Mouse (Mus musculus) left cerebral cortex, adult 8-10 months (tissue): ENCODE data around the gene Ppp1r14c. TPM values are rescaled to one million over a fixed set of nuclear protein-coding genes. Genes with fewer than 3 reads are reported as not detected.
"Not testable (repeated sequence)": the region's sequence is repeated elsewhere in the genome, so short reads cannot be mapped to it uniquely, and the experiment has no call there.

Experiments
- DNase-seq, 2 experiments: peaks; one replicate each; pipeline ENCODE4 v3.0.0; 2022; ENCODE audit warnings: low spot score in 2 of 2
- microRNA-seq, 2 experiments: library from miRNA; unstranded; fragments of <30 nt; microRNA quantifications; one replicate each; pipeline ENCODE4 v1.2.0; 2022
- total RNA-seq, 4 experiments: library from RNA; stranded (reverse); gene quantifications; 2 replicates each; pipeline ENCODE4 v1.2.4; 2022

Gene Ppp1r14c
- total RNA-seq, 4 experiments from 2014 or later = 9.8 to 13.1 (median 11.1) TPM

DNA sequence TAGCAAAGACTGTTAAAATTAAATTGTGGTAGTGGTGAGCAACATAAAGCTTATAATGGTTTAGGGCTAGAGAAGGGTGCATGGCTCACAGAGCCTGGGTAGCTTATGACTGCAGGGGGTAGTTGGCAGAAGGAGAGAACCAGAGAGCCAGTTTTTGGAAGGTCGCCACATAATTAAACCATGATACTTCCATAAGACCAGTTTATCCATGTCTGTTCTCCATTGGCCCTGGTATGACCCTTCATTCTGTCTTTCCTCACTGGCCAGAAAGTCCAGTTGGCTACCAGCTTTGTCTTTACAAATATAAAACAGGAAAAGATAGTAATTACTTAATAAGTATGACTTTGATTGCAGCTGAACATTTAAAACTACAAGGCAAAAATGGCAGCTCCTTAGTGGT is 95.0 kb downstream of the Ppp1r14c start:
- DNase-seq = no peak

DNA sequence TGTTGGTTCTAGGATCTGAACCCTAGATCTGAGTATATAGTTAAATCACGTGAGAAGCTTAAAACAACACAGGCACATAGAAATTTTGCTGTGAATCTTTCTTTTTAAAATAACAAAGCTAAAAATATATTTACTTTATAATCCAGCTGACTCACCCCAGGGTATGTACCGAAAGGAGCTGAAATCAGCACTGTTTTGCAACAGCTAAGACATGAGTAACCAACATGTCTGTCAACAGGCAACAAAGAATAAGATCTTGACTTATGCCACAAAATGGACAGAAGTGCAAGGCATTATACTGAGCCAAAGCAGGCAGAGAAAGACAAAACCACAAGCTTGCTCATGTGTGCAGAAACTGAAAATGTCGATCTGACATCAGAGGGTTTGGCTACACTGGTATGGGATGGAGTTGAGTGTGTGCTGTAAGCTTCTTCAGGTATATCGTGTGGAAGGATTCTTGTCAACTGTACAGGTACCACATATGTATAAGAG is 100.3 kb downstream of the Ppp1r14c start:
- DNase-seq = no peak

DNA sequence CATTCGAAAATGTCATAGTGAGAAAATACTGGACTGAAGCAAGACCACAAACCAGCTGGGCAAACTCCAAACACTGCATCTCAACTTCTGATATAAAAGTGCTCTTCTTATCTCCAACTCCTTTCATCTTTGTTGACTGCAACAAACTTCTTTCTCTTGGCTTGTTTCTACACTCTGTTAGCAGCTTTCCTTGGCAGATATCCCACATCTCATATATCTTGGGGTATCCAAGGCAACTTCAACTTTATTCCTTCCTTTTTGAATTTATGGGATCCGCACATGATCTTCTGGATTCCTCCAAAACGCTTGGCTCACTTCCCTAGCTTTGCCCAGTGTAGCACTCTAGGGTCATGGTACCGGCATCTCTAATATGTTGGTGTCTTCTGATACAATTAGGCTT is 102.7 kb downstream of the Ppp1r14c start:
- no peak for DNase-seq

DNA sequence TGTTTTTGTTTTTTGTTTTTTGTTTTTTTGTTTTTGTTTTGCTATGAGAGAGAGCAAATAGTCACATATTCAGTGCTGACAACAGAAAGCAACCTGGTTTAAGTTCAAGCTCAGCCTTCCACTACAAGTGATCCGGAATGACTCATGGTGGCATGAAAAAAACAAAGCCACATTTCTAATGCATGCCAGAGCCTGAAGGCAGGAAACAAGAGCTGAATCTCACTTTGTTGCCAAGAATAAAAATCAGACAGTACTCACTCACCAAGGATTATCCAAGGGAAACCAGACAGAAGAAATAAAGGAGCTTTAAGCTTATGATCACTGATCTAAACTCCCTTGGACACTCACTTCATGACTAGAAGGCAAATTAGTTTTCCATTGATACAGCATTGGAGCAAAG is 110.8 kb downstream of the Ppp1r14c start:
- DNase-seq = no peak

DNA sequence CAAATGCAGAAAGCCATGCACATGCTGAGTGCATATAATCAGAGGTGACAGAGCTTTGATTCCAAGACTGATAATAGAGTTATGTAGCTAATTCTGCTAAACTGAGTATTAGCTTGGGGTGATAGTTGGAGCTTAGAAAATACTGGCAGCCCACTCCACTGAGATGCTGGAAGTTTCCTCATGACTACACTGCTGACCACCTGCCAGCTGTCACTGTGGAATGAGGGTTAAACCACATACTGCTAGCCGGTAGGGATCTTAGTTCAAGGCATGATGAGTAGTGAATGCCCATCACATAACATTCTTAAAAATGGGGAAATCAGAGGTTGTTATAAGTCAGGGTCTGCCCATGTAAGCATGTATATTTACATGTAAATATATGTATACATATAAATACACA is 113.9 kb downstream of the Ppp1r14c start:
- DNase-seq = no peak

DNA sequence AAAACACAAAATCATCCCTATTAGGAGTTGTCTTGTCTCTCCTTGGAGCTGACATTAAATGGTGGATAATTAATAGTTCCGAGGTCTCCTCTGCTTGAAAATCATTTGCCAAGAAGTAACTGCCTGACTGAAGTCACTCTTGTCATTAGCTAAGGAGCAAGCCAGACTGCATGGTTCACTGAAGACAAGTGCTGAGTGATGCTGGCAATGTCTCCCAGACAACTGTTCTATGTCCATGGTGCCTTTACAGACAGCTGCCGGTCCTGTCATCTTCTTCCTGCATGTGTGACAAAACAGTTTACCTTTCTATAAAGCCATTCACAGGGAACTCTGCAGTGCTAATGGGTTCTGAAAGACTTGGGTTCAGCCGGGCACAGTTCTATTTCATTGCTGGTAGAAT is 124.2 kb downstream of the Ppp1r14c start:
- DNase-seq = no peak

DNA sequence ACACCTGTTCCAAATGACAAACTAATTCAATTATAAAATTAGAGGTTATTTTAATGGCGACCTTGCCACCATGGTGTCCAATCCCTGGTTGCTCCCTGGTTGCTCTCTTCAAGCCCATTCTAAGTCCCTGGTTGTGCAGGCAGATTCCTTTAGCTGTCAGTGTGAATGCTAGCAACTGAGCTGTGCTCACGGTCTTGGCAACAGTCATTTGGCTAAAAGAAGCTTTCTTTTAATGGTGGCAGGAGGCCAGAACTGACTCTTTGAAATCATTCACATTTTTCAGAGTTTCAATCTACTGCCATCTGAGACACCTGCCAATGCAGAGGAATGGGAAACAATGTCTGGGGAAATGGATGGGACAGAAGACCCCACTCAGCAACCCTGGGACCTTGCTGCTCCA is 130.9 kb downstream of the Ppp1r14c start:
- DNase-seq = no peak

DNA sequence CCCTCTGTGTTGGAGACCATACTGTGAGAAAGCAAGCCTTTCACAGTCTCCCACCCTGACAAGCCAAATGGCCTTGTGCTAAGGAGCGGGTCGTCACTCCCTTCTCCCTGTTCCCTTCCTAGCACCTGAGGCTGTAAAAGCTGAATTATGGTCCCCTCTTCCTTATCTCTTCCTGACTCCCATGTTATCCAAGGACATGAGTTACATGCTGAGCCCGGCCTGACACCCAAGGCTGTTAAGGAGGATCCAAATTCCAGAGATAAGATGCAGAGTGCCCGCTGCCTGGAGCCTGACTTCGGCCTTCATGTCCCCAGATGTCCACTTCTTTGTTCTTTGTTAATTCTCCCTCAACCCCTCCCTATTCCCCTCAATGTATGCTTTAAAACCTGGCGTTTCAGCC is 135.0 kb downstream of the Ppp1r14c start:
- DNase-seq = not testable (repeated sequence)

DNA sequence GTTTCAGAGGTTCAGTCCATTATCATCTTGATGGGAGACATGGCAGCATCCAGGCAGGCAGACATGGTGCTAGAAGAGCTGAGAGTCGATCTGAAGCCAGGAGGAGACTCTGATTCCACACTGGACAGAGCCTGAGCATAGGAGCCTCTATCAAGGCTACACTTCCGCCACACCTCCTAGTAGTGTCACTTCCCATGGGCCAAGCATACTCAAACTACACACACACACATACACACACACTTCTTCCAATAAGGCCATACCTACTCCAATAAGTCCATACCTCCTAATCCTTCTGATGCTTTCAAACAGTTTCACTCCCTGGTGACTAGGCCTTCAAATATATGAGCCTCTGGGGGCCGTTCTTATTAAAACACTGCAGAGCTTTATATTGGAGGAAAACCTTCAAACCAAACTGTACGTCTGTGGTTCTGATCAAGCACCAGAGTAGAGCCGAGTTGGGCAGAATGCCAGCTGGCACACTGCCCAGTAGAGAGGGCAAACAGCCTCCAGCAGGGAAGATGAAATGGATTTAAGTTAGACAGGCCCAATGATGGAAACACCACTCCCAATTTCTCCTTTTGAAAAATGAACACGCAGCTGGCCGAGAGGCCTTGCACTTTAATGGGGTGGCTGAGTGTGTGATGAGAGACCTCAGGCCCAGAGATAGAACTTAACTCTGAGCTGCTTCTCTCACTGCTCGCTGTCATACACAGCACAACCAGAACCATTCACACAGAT is 141.8 kb downstream of the Ppp1r14c start:
- DNase-seq = peak; percentile 20 to 23

DNA sequence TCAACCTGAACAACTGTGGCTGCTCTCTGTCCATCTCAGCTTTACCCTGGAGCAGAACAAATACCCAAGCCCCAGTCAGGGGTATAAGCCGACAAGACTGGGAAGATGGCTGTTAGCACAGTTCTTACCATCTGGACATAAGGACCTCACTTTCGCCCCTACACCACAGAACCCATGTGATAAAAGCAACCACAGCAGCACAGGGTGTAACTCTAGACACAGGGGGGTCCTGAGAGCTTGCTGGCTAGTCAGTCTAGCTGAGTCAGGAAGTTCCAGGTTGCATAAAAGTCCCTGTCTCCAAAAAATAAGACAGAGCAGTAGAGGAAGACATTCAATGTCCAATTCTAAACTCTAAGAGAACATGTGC is 142.3 kb downstream of the Ppp1r14c start:
- no peak for DNase-seq

DNA sequence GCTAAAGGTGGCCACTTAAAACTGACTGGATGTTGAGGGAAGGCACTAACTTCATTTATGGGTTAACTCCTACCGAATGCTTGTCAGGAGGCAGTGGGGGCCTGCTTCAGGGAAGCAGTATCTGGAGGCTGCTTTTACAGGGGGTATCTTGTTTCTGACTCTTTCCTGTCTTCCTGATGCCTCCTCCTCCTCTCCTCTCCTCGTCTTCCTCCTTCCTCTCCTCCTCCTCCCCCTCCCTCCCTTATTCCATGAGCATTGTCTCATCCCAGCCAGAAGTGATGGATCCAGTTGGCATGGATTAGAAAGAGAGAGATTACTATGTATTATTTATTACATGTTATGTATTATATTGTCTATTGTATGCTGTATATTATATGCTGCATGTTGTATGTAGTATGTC is 142.9 kb downstream of the Ppp1r14c start:
- DNase-seq = no peak

DNA sequence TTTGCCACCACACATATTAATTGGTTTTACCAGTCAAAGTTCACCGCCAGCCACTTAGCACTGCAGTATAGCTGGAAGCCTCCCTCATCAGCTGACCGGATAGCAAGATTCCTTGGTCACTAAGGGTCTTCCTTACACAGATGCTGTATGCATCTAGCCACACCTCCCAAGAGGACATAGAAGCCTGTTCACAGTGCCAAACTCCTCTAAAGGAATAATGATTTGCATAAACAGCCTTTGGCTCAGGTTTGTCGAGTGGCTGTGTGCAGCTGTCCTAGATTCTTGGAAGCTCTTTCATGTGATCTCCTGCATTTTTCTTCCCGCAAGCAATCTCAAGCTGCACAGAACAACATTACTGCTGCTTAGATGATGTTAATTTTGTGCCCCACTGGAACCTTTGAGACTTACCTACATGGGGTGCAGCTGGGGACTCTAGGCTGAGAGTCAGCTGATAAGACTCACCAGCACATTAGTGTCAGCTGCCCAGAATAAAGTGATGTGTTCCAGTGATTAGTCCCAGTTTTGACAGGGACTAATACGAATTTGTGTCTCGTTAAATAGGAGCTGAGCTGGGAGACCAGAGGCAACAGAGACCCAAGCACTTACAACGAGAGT is 143.9 kb downstream of the Ppp1r14c start:
- DNase-seq = no peak

DNA sequence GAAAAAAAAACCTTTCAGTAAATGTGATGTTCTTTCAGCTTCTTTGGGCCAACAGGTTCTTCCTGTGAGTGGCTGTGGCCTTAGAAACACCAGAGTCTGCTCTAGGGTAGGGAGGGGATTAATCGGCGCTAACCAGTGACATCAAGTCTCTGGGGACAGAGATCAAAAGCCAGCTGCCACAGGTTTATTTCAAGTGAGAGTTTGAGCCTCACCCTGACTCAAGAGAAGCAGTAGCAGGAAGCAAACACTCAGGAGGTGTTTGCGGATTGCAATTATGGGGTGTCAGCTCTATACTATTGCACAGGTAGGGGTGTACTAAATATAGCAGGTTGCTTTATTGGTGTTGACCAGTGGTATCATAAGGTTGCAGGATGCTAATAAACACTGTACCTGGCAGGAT is 144.6 kb downstream of the Ppp1r14c start:
- DNase-seq = no peak

DNA sequence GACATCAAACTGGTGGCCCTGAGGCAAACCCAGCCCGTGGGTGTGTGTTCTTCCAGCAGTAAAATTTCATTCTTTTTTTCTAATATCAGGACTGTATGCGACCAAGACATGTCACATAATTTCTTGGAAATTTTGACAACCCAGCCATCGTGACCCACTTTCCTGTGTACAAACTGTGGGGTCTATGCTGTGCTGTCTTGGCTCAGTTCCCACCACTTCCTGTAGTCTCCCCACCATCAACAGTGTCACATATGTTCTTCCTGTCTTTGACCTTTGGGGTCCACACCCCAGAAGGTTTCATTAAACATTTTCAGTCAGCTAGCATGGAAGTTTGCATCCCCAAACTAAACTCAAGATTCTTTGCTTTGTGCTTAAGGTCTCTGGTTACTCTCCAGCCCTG is 145.5 kb downstream of the Ppp1r14c start:
- DNase-seq = no peak

DNA sequence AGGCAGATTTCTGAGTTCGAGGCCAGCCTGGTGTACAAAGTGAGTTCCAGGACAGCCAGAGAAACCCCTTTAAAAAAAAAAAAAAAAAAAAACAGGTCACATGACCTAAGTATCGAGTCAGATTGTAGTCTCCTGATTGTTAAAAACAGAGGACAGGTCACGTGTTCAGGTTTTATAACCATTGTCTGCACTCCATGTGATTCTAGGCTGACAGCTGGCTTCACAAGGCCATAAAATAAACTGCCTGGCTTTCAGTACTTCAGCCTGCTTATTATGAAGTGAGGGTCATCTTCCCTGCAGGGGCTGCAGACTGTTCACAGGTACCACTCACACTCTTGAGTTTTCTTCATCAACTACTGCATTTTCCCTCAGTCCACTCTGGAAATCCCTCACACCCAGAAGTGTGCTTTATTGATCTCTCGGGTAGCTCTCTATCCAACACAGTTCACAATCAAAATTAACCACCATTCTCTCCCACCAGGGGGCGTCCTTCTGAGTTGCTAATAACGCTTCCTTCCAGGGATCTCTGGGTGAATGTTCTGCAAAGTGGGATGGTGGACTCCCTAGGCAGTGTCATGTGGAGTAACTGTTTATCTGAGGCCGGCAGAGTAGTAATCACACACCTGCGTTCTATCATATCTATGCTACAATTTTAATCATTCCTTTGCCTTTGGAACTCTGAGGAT is 146.9 kb downstream of the Ppp1r14c start:
- DNase-seq = no peak

DNA sequence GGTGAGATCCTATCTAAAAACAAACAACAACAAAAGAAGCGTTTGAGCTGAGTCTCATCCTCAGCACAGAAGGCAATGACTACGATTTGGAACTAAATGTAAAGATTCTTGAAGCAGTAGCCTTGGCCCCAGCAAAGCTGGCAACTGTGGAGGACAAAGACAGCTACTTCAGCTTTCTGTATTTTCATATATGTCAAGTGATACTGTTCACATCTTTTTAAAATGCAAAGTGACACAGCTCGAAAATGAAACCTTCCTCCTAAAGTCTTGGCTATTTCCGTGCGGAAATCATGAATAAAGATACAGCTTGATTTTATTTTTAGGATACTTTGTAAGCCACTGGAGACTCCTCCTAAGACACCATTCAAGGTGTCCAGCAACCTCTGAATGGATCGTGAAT is 148.1 kb downstream of the Ppp1r14c start:
- DNase-seq = no peak

Small RNA genes within 50 kb of the gene (microRNA-seq; reads per million reads assigned to microRNA genes)
- gene Gm24482 = 0 reads per million in 2 experiments

Other genes starting within 250 kb of the Ppp1r14c start
- gene H60c, start 98.3 kb upstream of the Ppp1r14c start, total RNA-seq = not detected
- under 1 TPM in 1 of 4 experiments, not detected in 3; 0.48 TPM for gene Iyd, start 174.2 kb downstream of the Ppp1r14c start, total RNA-seq